Mouse (Mus musculus): ENCODE measurements around the gene Kpna6. TPM values are rescaled to one million over a fixed set of nuclear protein-coding genes. Genes with fewer than 3 reads are reported as not detected.

The Kpna6 gene
- total and polyA plus RNA-seq, 2 experiments from 2014 or later: 13.0 to 61.8 TPM

GRCm38 (mm10) chr4:129645204-129645603 lies 27.4 kb downstream of the Kpna6 start:
- Histone ChIP-seq H3K27ac (no peak overlapping the region), H3K4me2 (ENCODE audit: low read depth, low read length) (no peak overlapping the region), H3K36me3 (ENCODE audit: insufficient read depth, low read length) (peaks cover 50% of the 10 kb centered on the region), H3K4me3 (ENCODE audit: low read length) (no peak overlapping the region), H3K9me3 (ENCODE audit: low read length) (no peaks in the 10 kb centered on the region), H3K9ac (replicated peaks; ENCODE audit: low read length) (no peak overlapping the region), H3K27me3 (ENCODE audit: insufficient read depth, low read length) (no peaks in the 10 kb centered on the region), H3K4me1 (ENCODE audit: insufficient read depth, low read length) (no peaks in the 10 kb centered on the region)
- ATAC-seq (no peak), DNase-seq (ENCODE audit: low spot score) (no peak)
- TF ChIP-seq CTCF (IDR thresholded peaks at IDR 0.05; ENCODE audit: low read depth): no peak
- WGBS: 92% methylated on average over 6 of the region's 6 CpGs

GRCm38 (mm10) chr4:129641756-129642155 lies 30.8 kb downstream of the Kpna6 start:
- peak overlapping the region; percentile 72; the same call in 1 of the 2 replicates for H3K4me2 ChIP-seq (ENCODE audit: low read depth, low read length)
- 44% methylated on average over 5 of the region's 5 CpGs for WGBS

GRCm38 (mm10) chr4:129640638-129641467 lies 31.7 kb downstream of the Kpna6 start, which contains the start of gene Txlna:
Gene Txlna (minus strand): TSS chr4:129641065.
- H3K27ac ChIP-seq: peak within 1 kb of the TSS; percentile 91
- peak within 1 kb of the TSS; percentile 76 for H3K9ac ChIP-seq (replicated peaks; ENCODE audit: low read length)
- H3K9me3 ChIP-seq (ENCODE audit: low read length): no peaks in the 10 kb centered on the region
- TF ChIP-seq CTCF (IDR thresholded peaks at IDR 0.05; ENCODE audit: low read depth): no peak
- peak within 1 kb of the TSS; percentile 72 for H3K4me2 ChIP-seq (ENCODE audit: low read depth, low read length)
- peaks cover 31% of the 10 kb centered on the region for H3K36me3 ChIP-seq (ENCODE audit: insufficient read depth, low read length)
- ATAC-seq (peak; percentile 95), DNase-seq (ENCODE audit: low spot score) (peak; percentile 99)
- under 1% methylated on average over 60 of the region's 60 CpGs for WGBS
- H3K27me3 ChIP-seq (ENCODE audit: insufficient read depth, low read length): no peaks in the 10 kb centered on the region
- peak within 1 kb of the TSS; percentile 64 for H3K4me3 ChIP-seq (ENCODE audit: low read length)
- H3K4me1 ChIP-seq (ENCODE audit: insufficient read depth, low read length): peaks cover 15% of the 10 kb centered on the region

More at GRCm38 (mm10) chr4:129641756-129642155, 30.8 kb downstream of the Kpna6 start:
- no peak overlapping the region for H3K27ac ChIP-seq
- TF ChIP-seq CTCF (IDR thresholded peaks at IDR 0.05; ENCODE audit: low read depth): no peak
- peaks cover 15% of the 10 kb centered on the region for H3K4me1 ChIP-seq (ENCODE audit: insufficient read depth, low read length)
- no peak overlapping the region for H3K9ac ChIP-seq (replicated peaks; ENCODE audit: low read length)
- ATAC-seq (no peak), DNase-seq (ENCODE audit: low spot score) (peak; percentile 23)
- peaks cover 30% of the 10 kb centered on the region for H3K36me3 ChIP-seq (ENCODE audit: insufficient read depth, low read length)
- H3K27me3 ChIP-seq (ENCODE audit: insufficient read depth, low read length): no peaks in the 10 kb centered on the region
- no peak overlapping the region for H3K4me3 ChIP-seq (ENCODE audit: low read length)
- H3K9me3 ChIP-seq (ENCODE audit: low read length): no peaks in the 10 kb centered on the region

- peaks cover 15% of the 10 kb centered on the region for H3K4me1 ChIP-seq (ENCODE audit: insufficient read depth, low read length)
- WGBS: 3% methylated on average over 17 of the region's 17 CpGs
- no peaks in the 10 kb centered on the region for H3K9me3 ChIP-seq (ENCODE audit: low read length)
- no peaks in the 10 kb centered on the region for H3K27me3 ChIP-seq (ENCODE audit: insufficient read depth, low read length)
- peak overlapping the region; percentile 72 for H3K4me2 ChIP-seq (ENCODE audit: low read depth, low read length)
- H3K4me3 ChIP-seq (ENCODE audit: low read length): peak overlapping the region; percentile 64
- H3K36me3 ChIP-seq (ENCODE audit: insufficient read depth, low read length): peaks cover 32% of the 10 kb centered on the region
- DNase-seq (ENCODE audit: low spot score) (peak; percentile 41), ATAC-seq (no peak; the same call in 1 of the 2 replicates)
- H3K27ac ChIP-seq: peak overlapping the region; percentile 91
- TF ChIP-seq CTCF (IDR thresholded peaks at IDR 0.05; ENCODE audit: low read depth): no peak
- H3K9ac ChIP-seq (replicated peaks; ENCODE audit: low read length): peak overlapping the region; percentile 76
Observed at GRCm38 (mm10) chr4:129640101-129640637, 32.4 kb downstream of the Kpna6 start.

GRCm38 (mm10) chr4:129639221-129639620 lies 33.3 kb downstream of the Kpna6 start:
- no peak for ATAC-seq
- Histone ChIP-seq H3K27ac (no peak overlapping the region), H3K9ac (replicated peaks; ENCODE audit: low read length) (0 out of 2 replicates have a peak overlapping the region, but pooled peaks have one; percentile 76), H3K36me3 (ENCODE audit: insufficient read depth, low read length) (peaks cover 35% of the 10 kb centered on the region), H3K4me2 (ENCODE audit: low read depth, low read length) (peak overlapping the region; percentile 72), H3K4me1 (ENCODE audit: insufficient read depth, low read length) (peaks cover 15% of the 10 kb centered on the region), H3K4me3 (ENCODE audit: low read length) (peak overlapping the region; percentile 64; the same call in 1 of the 2 replicates), H3K9me3 (ENCODE audit: low read length) (no peaks in the 10 kb centered on the region), H3K27me3 (ENCODE audit: insufficient read depth, low read length) (no peaks in the 10 kb centered on the region)
- WGBS: 72% methylated on average over 15 of the region's 15 CpGs
- no peak for DNase-seq (ENCODE audit: low spot score)
- no peak for TF ChIP-seq CTCF (IDR thresholded peaks at IDR 0.05; ENCODE audit: low read depth)

GRCm38 (mm10) chr4:129633852-129634251 lies 38.7 kb downstream of the Kpna6 start:
- Histone ChIP-seq H3K4me3 (ENCODE audit: low read length) (no peak overlapping the region), H3K27me3 (ENCODE audit: insufficient read depth, low read length) (no peaks in the 10 kb centered on the region), H3K36me3 (ENCODE audit: insufficient read depth, low read length) (peaks cover 82% of the 10 kb centered on the region), H3K4me1 (ENCODE audit: insufficient read depth, low read length) (0 out of 2 replicates have a peak, but pooled peaks cover 5% of the 10 kb centered on the region), H3K9ac (replicated peaks; ENCODE audit: low read length) (no peak overlapping the region), H3K9me3 (ENCODE audit: low read length) (no peaks in the 10 kb centered on the region), H3K27ac (no peak overlapping the region), H3K4me2 (ENCODE audit: low read depth, low read length) (no peak overlapping the region)
- no peak for ATAC-seq
- TF ChIP-seq CTCF (IDR thresholded peaks at IDR 0.05; ENCODE audit: low read depth): no peak
- no peak for DNase-seq (ENCODE audit: low spot score)
- WGBS: 94% methylated on average over 6 of the region's 6 CpGs
